Mouse (Mus musculus): ENCODE measurements around the gene Efna5.

- no peak for TF ChIP-seq CTCF (IDR thresholded peaks at IDR 0.05; ENCODE audit: low read depth, low read length)
- TF ChIP-seq GATA1 (IDR thresholded peaks at IDR 0.05; ENCODE audit: borderline replicate concordance, low read length), result no peak
- no peak for TF ChIP-seq POLR2AphosphoS5 (IDR thresholded peaks at IDR 0.05; ENCODE audit: insufficient replicate concordance, low read depth, low read length)
Observed at GRCm38 (mm10) chr17:62871928-62872327, 9.2 kb downstream of the Efna5 start.
